Mouse (Mus musculus): ENCODE results near the gene Baz1a. TPM values are rescaled to one million over a fixed set of nuclear protein-coding genes. Genes with fewer than 3 reads are reported as not detected.

Gene Baz1a
- polyA plus RNA-seq, 1 experiment, result 41.0 TPM

DNA sequence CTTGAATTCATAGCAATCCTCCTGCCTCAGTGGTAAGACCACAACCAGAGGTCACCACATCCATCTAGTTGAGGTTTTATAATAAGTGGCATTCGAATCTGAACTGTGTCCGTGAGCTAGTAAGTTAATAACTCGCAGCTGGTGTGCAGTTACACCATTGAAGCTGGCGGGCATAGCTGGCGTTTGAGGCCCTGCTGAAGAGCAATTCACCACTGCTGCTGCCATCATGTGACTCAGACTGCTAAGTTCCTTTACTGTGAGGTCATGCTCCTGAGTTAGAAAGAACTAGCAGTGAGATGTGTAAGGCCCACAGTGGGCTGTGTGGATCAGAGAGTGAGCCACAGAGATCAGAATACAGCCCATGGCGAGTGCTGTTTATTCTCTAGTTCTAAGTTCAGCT, 139.4 kb downstream of the Baz1a start:
- Histone ChIP-seq H3K4me1 (ENCODE audit: control insufficient read depth, insufficient read depth, low read length) (no peaks in the 10 kb centered on the region), H3K27me3 (ENCODE audit: control insufficient read depth, insufficient read depth, low read length, poor library complexity, severe bottlenecking) (no peaks in the 10 kb centered on the region), H3K4me3 (ENCODE audit: low read depth, low read length) (no peak overlapping the region), H3K9me3 (replicated peaks; ENCODE audit: control insufficient read depth, insufficient read depth, low read length, poor library complexity, severe bottlenecking) (peaks cover 19% of the 10 kb centered on the region), H3K9ac (ENCODE audit: low read depth, poor library complexity, severe bottlenecking) (no peak overlapping the region), H3K36me3 (ENCODE audit: control insufficient read depth, insufficient read depth, low read length, poor library complexity, severe bottlenecking) (no peaks in the 10 kb centered on the region; the same call in 1 of the 2 replicates), H3K27ac (ENCODE audit: insufficient read depth, low read length) (no peak overlapping the region)
- TF ChIP-seq CTCF (IDR thresholded peaks at IDR 0.05; ENCODE audit: low read depth, low read length) (no peak), POLR2A (IDR thresholded peaks at IDR 0.05; ENCODE audit: insufficient read depth, low read length) (no peak), EP300 (IDR thresholded peaks at IDR 0.05; ENCODE audit: insufficient read depth, low read depth, low read length) (no peak)

DNA sequence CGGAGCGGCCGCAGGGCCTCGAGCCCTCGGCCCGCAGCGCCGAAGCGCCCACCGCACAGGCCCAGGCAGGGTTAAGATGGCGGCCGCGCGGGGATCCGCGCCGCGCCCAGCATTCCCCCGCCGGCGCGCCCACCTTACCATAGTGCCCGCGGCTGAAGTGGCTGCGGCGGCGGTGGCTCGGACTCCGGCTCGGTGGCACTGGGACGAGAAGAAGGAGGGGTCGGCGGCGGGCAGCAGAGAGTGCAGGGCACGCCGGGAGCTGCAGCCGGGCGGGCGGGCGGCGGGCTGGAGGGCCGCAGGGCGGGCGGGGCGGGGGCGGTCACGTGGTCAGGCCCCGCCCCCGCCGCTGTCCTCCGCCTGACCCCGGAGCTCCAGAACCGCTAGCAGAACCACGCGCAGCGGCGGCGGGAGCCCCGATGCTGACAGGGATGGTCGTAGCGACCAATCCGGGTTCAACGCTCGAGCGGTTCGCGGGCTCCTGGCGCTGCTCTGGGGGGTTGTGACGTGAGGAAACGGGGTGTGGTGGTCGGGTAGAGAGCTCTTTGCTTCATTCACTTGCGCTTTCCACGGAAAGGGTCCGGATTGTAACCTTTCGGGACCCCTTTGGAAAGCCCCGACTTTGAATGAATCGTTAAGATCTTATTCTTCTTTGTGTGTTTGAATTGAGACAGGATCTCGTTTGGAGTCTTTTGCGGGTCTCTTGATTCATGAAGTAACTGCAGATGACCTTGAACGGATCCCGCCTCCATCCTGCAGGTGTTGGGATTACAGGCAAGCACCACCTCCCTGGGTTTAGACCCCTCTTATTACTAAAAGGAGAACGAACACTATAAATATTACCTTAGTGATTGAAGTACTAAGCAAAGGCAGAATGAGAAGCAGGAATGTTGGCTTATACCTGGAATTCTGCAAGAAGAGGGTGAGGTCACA, 151.3 kb downstream of the Baz1a start, which contains the start of gene Cfl2:
Gene Cfl2, minus strand, starts transcription at position 272 of the 930 bp plus-strand sequence.
- Histone ChIP-seq H3K9me3 (replicated peaks; ENCODE audit: control insufficient read depth, insufficient read depth, low read length, poor library complexity, severe bottlenecking) (no peaks in the 10 kb centered on the region), H3K9ac (ENCODE audit: low read depth, poor library complexity, severe bottlenecking) (peak within 1 kb of the TSS; percentile 90), H3K4me3 (ENCODE audit: low read depth, low read length) (peak within 1 kb of the TSS; percentile 81), H3K27ac (ENCODE audit: insufficient read depth, low read length) (peak within 1 kb of the TSS; percentile 38), H3K36me3 (ENCODE audit: control insufficient read depth, insufficient read depth, low read length, poor library complexity, severe bottlenecking) (peaks cover 16% of the 10 kb centered on the region), H3K4me1 (ENCODE audit: control insufficient read depth, insufficient read depth, low read length) (no peaks in the 10 kb centered on the region), H3K27me3 (ENCODE audit: control insufficient read depth, insufficient read depth, low read length, poor library complexity, severe bottlenecking) (no peaks in the 10 kb centered on the region)
- TF ChIP-seq EP300 (IDR thresholded peaks at IDR 0.05; ENCODE audit: insufficient read depth, low read depth, low read length) (no peak), CTCF (IDR thresholded peaks at IDR 0.05; ENCODE audit: low read depth, low read length) (no peak), POLR2A (IDR thresholded peaks at IDR 0.05; ENCODE audit: insufficient read depth, low read length) (no peak)

DNA sequence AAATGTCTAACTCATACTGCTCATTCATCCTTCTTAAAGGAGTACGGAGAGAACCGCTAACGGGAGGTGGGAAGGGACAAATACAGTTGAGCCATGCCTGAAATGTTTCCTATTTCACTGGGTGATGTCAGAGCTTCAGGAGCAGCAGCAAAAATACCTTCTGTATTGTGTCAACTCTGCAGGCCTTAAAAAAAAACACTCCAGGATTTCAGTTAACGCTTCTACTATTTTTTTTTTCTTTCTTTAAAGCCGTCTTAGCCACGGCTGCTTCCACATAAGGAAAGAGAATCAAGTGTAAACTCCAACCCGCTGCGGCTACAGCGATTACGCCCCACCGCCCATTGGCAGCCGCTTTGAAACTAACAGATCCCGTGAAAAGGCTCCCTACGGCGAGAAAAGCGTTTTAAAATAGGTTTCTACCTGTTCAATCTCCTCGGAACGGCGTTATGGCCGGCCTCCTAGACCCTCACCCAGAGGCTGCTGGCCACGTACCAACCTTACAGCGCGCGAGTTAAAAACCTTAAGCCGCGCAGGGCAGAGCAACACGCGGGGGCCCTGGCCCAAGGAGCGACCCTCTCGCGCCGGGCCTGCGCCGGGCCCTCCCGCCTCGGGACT, 152.1 kb downstream of the Baz1a start:
- Histone ChIP-seq H3K9ac (ENCODE audit: low read depth, poor library complexity, severe bottlenecking) (peak overlapping the region; percentile 90), H3K27ac (ENCODE audit: insufficient read depth, low read length) (peak overlapping the region; percentile 38), H3K36me3 (ENCODE audit: control insufficient read depth, insufficient read depth, low read length, poor library complexity, severe bottlenecking) (peaks cover 19% of the 10 kb centered on the region), H3K4me1 (ENCODE audit: control insufficient read depth, insufficient read depth, low read length) (no peaks in the 10 kb centered on the region), H3K4me3 (ENCODE audit: low read depth, low read length) (peak overlapping the region; percentile 81), H3K9me3 (replicated peaks; ENCODE audit: control insufficient read depth, insufficient read depth, low read length, poor library complexity, severe bottlenecking) (no peaks in the 10 kb centered on the region), H3K27me3 (ENCODE audit: control insufficient read depth, insufficient read depth, low read length, poor library complexity, severe bottlenecking) (no peaks in the 10 kb centered on the region)
- TF ChIP-seq CTCF (IDR thresholded peaks at IDR 0.05; ENCODE audit: low read depth, low read length), result no peak
- no peak for TF ChIP-seq EP300 (IDR thresholded peaks at IDR 0.05; ENCODE audit: insufficient read depth, low read depth, low read length)
- no peak for TF ChIP-seq POLR2A (IDR thresholded peaks at IDR 0.05; ENCODE audit: insufficient read depth, low read length)

DNA sequence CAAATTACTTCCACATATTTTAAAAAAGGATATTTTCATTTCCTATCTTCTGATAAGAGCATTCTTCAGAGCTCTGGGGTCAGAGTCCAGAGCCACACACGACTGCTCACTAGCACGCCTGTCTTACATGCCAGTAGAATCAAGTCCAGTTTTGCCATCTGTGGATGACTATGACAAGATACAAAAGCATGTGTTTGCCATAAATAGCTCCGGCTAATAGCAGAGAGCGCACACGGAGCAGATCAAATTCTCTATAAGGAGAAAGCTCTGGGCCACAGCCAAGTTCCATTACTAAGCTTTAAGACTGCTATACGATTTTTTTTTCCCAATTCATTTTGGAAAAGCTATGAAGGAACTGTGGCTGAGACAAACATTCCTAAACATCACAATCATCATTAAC, 154.6 kb downstream of the Baz1a start:
- no peak for TF ChIP-seq POLR2A (IDR thresholded peaks at IDR 0.05; ENCODE audit: insufficient read depth, low read length)
- no peak overlapping the region for H3K4me3 ChIP-seq (ENCODE audit: low read depth, low read length)
- H3K9ac ChIP-seq (ENCODE audit: low read depth, poor library complexity, severe bottlenecking), result no peak overlapping the region
- H3K4me1 ChIP-seq (ENCODE audit: control insufficient read depth, insufficient read depth, low read length), result no peaks in the 10 kb centered on the region
- no peak overlapping the region for H3K27ac ChIP-seq (ENCODE audit: insufficient read depth, low read length)
- H3K36me3 ChIP-seq (ENCODE audit: control insufficient read depth, insufficient read depth, low read length, poor library complexity, severe bottlenecking), result peaks cover 19% of the 10 kb centered on the region
- H3K27me3 ChIP-seq (ENCODE audit: control insufficient read depth, insufficient read depth, low read length, poor library complexity, severe bottlenecking), result no peaks in the 10 kb centered on the region
- H3K9me3 ChIP-seq (replicated peaks; ENCODE audit: control insufficient read depth, insufficient read depth, low read length, poor library complexity, severe bottlenecking), result no peaks in the 10 kb centered on the region

DNA sequence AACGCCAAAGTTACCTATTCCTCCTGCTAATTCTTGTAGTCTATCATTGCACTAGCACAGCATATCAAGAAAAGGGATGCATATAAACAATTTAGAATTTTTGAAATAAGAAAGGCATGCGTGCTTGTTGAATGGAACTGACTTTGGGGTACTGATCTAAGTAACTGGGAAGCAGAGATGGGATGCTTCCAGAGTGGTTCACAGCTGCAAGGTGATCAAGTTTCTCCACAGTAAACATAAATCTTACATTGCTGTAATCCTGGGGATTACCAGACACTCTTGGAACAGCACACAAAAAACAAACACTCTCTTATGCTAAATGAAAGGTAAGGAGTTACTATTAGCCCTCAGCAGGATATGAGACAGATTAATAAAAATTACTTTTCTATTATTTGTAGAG, 163.6 kb downstream of the Baz1a start:
- H3K9ac ChIP-seq (ENCODE audit: low read depth, poor library complexity, severe bottlenecking), result no peak overlapping the region
- H3K4me3 ChIP-seq (ENCODE audit: low read depth, low read length), result no peak overlapping the region
- H3K4me1 ChIP-seq (ENCODE audit: control insufficient read depth, insufficient read depth, low read length), result no peaks in the 10 kb centered on the region
- H3K36me3 ChIP-seq (ENCODE audit: control insufficient read depth, insufficient read depth, low read length, poor library complexity, severe bottlenecking), result no peaks in the 10 kb centered on the region
- H3K9me3 ChIP-seq (replicated peaks; ENCODE audit: control insufficient read depth, insufficient read depth, low read length, poor library complexity, severe bottlenecking), result no peaks in the 10 kb centered on the region
- H3K27ac ChIP-seq (ENCODE audit: insufficient read depth, low read length), result no peak overlapping the region
- no peaks in the 10 kb centered on the region for H3K27me3 ChIP-seq (ENCODE audit: control insufficient read depth, insufficient read depth, low read length, poor library complexity, severe bottlenecking)
- TF ChIP-seq CTCF (IDR thresholded peaks at IDR 0.05; ENCODE audit: low read depth, low read length) (no peak), POLR2A (IDR thresholded peaks at IDR 0.05; ENCODE audit: insufficient read depth, low read length) (no peak), EP300 (IDR thresholded peaks at IDR 0.05; ENCODE audit: insufficient read depth, low read depth, low read length) (no peak)

DNA sequence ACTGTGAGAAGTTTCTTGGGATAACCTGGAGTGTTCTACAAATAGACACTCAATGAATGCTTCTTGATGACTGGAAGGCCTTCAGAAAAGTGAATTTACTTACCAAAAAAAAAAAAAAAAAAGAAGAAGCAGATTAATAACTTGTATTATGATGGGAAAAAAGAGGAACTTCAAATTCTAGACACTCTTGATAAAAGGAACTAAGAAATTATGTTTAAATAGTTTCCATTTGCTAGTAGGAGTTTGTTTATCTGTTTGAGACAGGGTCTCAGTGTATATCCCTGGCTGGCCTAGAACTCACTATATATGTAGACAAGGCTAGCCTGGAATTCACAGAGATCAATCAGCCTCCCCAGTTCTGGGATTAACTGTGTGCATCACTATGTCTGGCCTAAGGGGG, 169.7 kb downstream of the Baz1a start:
- H3K36me3 ChIP-seq (ENCODE audit: control insufficient read depth, insufficient read depth, low read length, poor library complexity, severe bottlenecking), result no peaks in the 10 kb centered on the region
- no peaks in the 10 kb centered on the region for H3K27me3 ChIP-seq (ENCODE audit: control insufficient read depth, insufficient read depth, low read length, poor library complexity, severe bottlenecking)
- no peaks in the 10 kb centered on the region for H3K9me3 ChIP-seq (replicated peaks; ENCODE audit: control insufficient read depth, insufficient read depth, low read length, poor library complexity, severe bottlenecking)
- no peak overlapping the region for H3K4me3 ChIP-seq (ENCODE audit: low read depth, low read length)
- H3K27ac ChIP-seq (ENCODE audit: insufficient read depth, low read length), result no peak overlapping the region
- TF ChIP-seq CTCF (IDR thresholded peaks at IDR 0.05; ENCODE audit: low read depth, low read length) (no peak), POLR2A (IDR thresholded peaks at IDR 0.05; ENCODE audit: insufficient read depth, low read length) (no peak), EP300 (IDR thresholded peaks at IDR 0.05; ENCODE audit: insufficient read depth, low read depth, low read length) (no peak)
- H3K9ac ChIP-seq (ENCODE audit: low read depth, poor library complexity, severe bottlenecking), result no peak overlapping the region
- no peaks in the 10 kb centered on the region for H3K4me1 ChIP-seq (ENCODE audit: control insufficient read depth, insufficient read depth, low read length)

Other genes with a start within 250 kb of the Baz1a start
- 103 and 117 TPM in 2 replicates for gene Snx6, start 218.6 kb downstream of the Baz1a start, polyA plus RNA-seq (2011; ENCODE audit: insufficient read depth, insufficient read length, low read depth, missing spikeins)
- gene Cfl2, start 151.5 kb downstream of the Baz1a start, polyA plus RNA-seq (2011; ENCODE audit: insufficient read depth, insufficient read length, low read depth, missing spikeins), result 75.2 and 77.5 TPM in 2 replicates
- gene Gm20403, start 27.8 kb downstream of the Baz1a start, polyA plus RNA-seq (2011; ENCODE audit: insufficient read depth, insufficient read length, low read depth, missing spikeins), result not detected in 2 replicates
- gene 2700097O09Rik, start 65.8 kb upstream of the Baz1a start, polyA plus RNA-seq (2011; ENCODE audit: insufficient read depth, insufficient read length, low read depth, missing spikeins), result 45.9 and 46.7 TPM in 2 replicates
- gene Srp54a, start 65.9 kb upstream of the Baz1a start, polyA plus RNA-seq (2011; ENCODE audit: insufficient read depth, insufficient read length, low read depth, missing spikeins), result 114 and 132 TPM in 2 replicates
- 16.5 TPM in 1 of 2 replicates, not detected in the other for gene Fam177a, start 110.1 kb upstream of the Baz1a start, polyA plus RNA-seq (2011; ENCODE audit: insufficient read depth, insufficient read length, low read depth, missing spikeins)
- gene Srp54b, start 140.8 kb upstream of the Baz1a start, polyA plus RNA-seq (2011; ENCODE audit: insufficient read depth, insufficient read length, low read depth, missing spikeins), result 41.9 and 56.4 TPM in 2 replicates
- gene 1700047I17Rik2, start 185.2 kb upstream of the Baz1a start, polyA plus RNA-seq (2011; ENCODE audit: insufficient read depth, insufficient read length, low read depth, missing spikeins), result 16.6 TPM in 1 of 2 replicates, not detected in the other
- 74.2 and 76.7 TPM in 2 replicates for gene Srp54c, start 215.8 kb upstream of the Baz1a start, polyA plus RNA-seq (2011; ENCODE audit: insufficient read depth, insufficient read length, low read depth, missing spikeins)

Measured in ES-Bruce4 (cell line).